Mouse (Mus musculus) heart, adult 2 months (tissue): ENCODE data around the gene Slc9a6. TPM values are rescaled to one million over a fixed set of nuclear protein-coding genes. Genes with fewer than 3 reads are reported as not detected.
A peak's percentile ranks its signal among the peaks of the same experiment; 100 is the strongest.

Experiments
- DNase-seq, 2 experiments: peaks; one replicate each; pipeline ENCODE4 v3.0.0; 2021
- H3K27ac ChIP-seq: fragments of 200-600 bp; 2 replicates; pipeline ENCODE4 v1.8.1; 2022
- H3K27me3 ChIP-seq: fragments of 200-500 bp; 2 replicates; pipeline ENCODE4 v1.6.1; 2012; ENCODE audit warnings: mild to moderate bottlenecking, low read length, inconsistent platforms, mixed read lengths; ENCODE audit not compliant: control insufficient read depth, insufficient read depth
- H3K36me3 ChIP-seq: fragments of 200-500 bp; 2 replicates; pipeline ENCODE4 v1.6.1; 2012; ENCODE audit warnings: low read length, inconsistent platforms; ENCODE audit not compliant: control insufficient read depth, insufficient read depth
- H3K4me1 ChIP-seq: fragments of 200-500 bp; 2 replicates; pipeline ENCODE4 v1.6.1; 2011; ENCODE audit warnings: low read length; ENCODE audit not compliant: control insufficient read depth, insufficient read depth
- H3K4me3 ChIP-seq: fragments of 200-600 bp; 2 replicates; pipeline ENCODE4 v1.8.1; 2022
- H3K79me2 ChIP-seq: fragments of 200-500 bp; replicated peaks from 2 replicates; pipeline ENCODE4 v1.6.1; 2012; ENCODE audit warnings: mild to moderate bottlenecking, inconsistent platforms, low read length, moderate library complexity, mixed read lengths; ENCODE audit not compliant: control insufficient read depth, insufficient read depth
- H3K9ac ChIP-seq: fragments of 200-500 bp; 2 replicates; pipeline ENCODE4 v1.6.1; 2012; ENCODE audit warnings: low read depth, mild to moderate bottlenecking, control low read depth, inconsistent platforms, low read length, mixed read lengths
- CTCF ChIP-seq: fragments of 200-600 bp; IDR thresholded peaks from 2 replicates; pipeline ENCODE4 v1.8.1; 2022; ENCODE audit warnings: antibody characterized with exemption, mild to moderate bottlenecking, moderate library complexity
- EP300 ChIP-seq: fragments of 200-500 bp; IDR thresholded peaks from 2 replicates; pipeline ENCODE4 v1.6.1; 2011; ENCODE audit warnings: low read depth, low read length, control low read depth; ENCODE audit not compliant: insufficient read depth
- POLR2A ChIP-seq: fragments of 200-500 bp; IDR thresholded peaks from 2 replicates; pipeline ENCODE4 v1.6.1; 2011; ENCODE audit warnings: mild to moderate bottlenecking, low read depth, low read length, control low read depth; ENCODE audit not compliant: insufficient read depth
- WGBS: fragments of 180-500 bp; shearing (Covaris S2); methylation state at CpG from one replicate; pipeline ENCODE4 v1.1.7; 2018; 5-methylcytosine and 5-hydroxymethylcytosine counted together
- intact Hi-C: fragments of 180-260 bp; cut with DNase I; formaldehyde crosslinking; loops from one replicate; pipeline ENCODE4 v1.15.1; 2025
- long read RNA-seq: library from polyadenylated mRNA; stranded (forward); transcript quantifications from one replicate; pipeline ENCODE4 v2.0.0, GENCODE M21; 2021
- polyA plus RNA-seq: library from polyadenylated mRNA; depleted of rRNA; stranded (reverse); fragments of >200 nt; gene quantifications from 2 replicates; pipeline ENCODE4 v1.2.3, GENCODE M21; 2012; rRNA removed
- total RNA-seq, 2 experiments: library from RNA; stranded (reverse); gene quantifications; 2 replicates each; pipeline ENCODE4 v1.2.3; 2021

Gene Slc9a6
- total RNA-seq (10 to 100 TPM; 22.2 to 22.4 TPM), polyA plus RNA-seq (12.6 and 15.8 TPM in 2 replicates)
- long read RNA-seq, full-length matches to known transcripts, result 4 of 8 reads
- long read RNA-seq, partial matches to known transcripts, result 1 of 8 reads
- long read RNA-seq, other reads (novel, unspliced or antisense), result 3 of 8 reads

GRCm38 (mm10) chrX:56609623-56610317 is at the start of gene Slc9a6:
Gene Slc9a6, plus strand, starts transcription at chrX:56609757.
- Histone ChIP-seq H3K4me1 (no peaks in the 10 kb centered on the region), H3K27me3 (no peaks in the 10 kb centered on the region), H3K27ac (peak within 1 kb of the TSS; percentile 70), H3K4me3 (peak within 1 kb of the TSS; percentile 53), H3K79me2 (no peaks in the 10 kb centered on the region), H3K9ac (peak within 1 kb of the TSS; percentile 89), H3K36me3 (no peaks in the 10 kb centered on the region)
- intact Hi-C loops, result loop anchor here (5.0 kb wide), 1 partner anchor 443 kb away; the partner anchor contains the start of gene Htatsf1
- TF ChIP-seq POLR2A (peak; percentile 56), CTCF (no peak)
- 12% methylated on average over 37 of the region's 50 CpGs for WGBS
- peak; percentile 79 to 88 for DNase-seq

- DNase-seq, result peak; percentile 3 to 26
- 23% methylated on average over 6 of the region's 6 CpGs for WGBS
- intact Hi-C loops, result no loop called here
- no peak overlapping the region for H3K9ac ChIP-seq
- H3K27ac ChIP-seq, result no peak overlapping the region
- H3K4me1 ChIP-seq, result no peaks in the 10 kb centered on the region
- H3K27me3 ChIP-seq, result no peaks in the 10 kb centered on the region
- H3K4me3 ChIP-seq, result no peak overlapping the region
- H3K79me2 ChIP-seq, result no peaks in the 10 kb centered on the region
- H3K36me3 ChIP-seq, result no peaks in the 10 kb centered on the region
- TF ChIP-seq POLR2A (no peak), CTCF (peak; percentile 73), EP300 (no peak)
These were observed 37.1 kb upstream of the Slc9a6 start for GRCm38 (mm10) chrX:56572465-56572864.

GRCm38 (mm10) chrX:56578200-56578599 is 31.4 kb upstream of the Slc9a6 start:
- TF ChIP-seq EP300, result no peak
- no peak for TF ChIP-seq POLR2A
- no peak for TF ChIP-seq CTCF
- no peaks in the 10 kb centered on the region for H3K36me3 ChIP-seq
- no peaks in the 10 kb centered on the region for H3K4me1 ChIP-seq
- WGBS, result 73% methylated on average over 2 of the region's 2 CpGs
- intact Hi-C loops, result no loop called here
- no peak overlapping the region for H3K4me3 ChIP-seq
- H3K9ac ChIP-seq, result no peak overlapping the region
- H3K27ac ChIP-seq, result no peak overlapping the region
- H3K27me3 ChIP-seq, result no peaks in the 10 kb centered on the region
- no peak for DNase-seq
- H3K79me2 ChIP-seq, result no peaks in the 10 kb centered on the region

GRCm38 (mm10) chrX:56597219-56597886 is 12.2 kb upstream of the Slc9a6 start:
- Histone ChIP-seq H3K27ac (peak overlapping the region; percentile 72), H3K36me3 (no peaks in the 10 kb centered on the region), H3K9ac (peak overlapping the region; percentile 79), H3K4me3 (peak overlapping the region; percentile 54), H3K27me3 (no peaks in the 10 kb centered on the region), H3K4me1 (no peaks in the 10 kb centered on the region), H3K79me2 (peaks cover 1% of the 10 kb centered on the region; the same call in 1 of the 2 replicates)
- intact Hi-C loops, result no loop called here
- 11% methylated on average over 25 of the region's 25 CpGs for WGBS
- DNase-seq, result no peak
- TF ChIP-seq EP300, result no peak
- TF ChIP-seq CTCF, result peak; percentile 33

- 15% methylated on average over 44 of the region's 44 CpGs for WGBS
- Histone ChIP-seq H3K79me2 (peaks cover 1% of the 10 kb centered on the region; the same call in 1 of the 2 replicates), H3K36me3 (no peaks in the 10 kb centered on the region), H3K4me1 (no peaks in the 10 kb centered on the region), H3K27ac (peak within 1 kb of the TSS; percentile 72), H3K4me3 (peak within 1 kb of the TSS; percentile 54), H3K9ac (peak within 1 kb of the TSS; percentile 79), H3K27me3 (no peaks in the 10 kb centered on the region)
- peak; percentile 89 to 95 for DNase-seq
- intact Hi-C loops, result no loop called here
- TF ChIP-seq EP300, result 0 out of 2 replicates have a peak, but pooled peaks have one; percentile 13
- peak; percentile 55 for TF ChIP-seq POLR2A
- no peak for TF ChIP-seq CTCF
These were observed 11.5 kb upstream of the Slc9a6 start, which contains the start of gene Mmgt1 for GRCm38 (mm10) chrX:56597887-56598640. Gene Mmgt1, minus strand, starts transcription at chrX:56598069.
